Mouse (Mus musculus) limb, embryonic 15.5 days (tissue): Measurements from ENCODE around the gene Oas1g. TPM values are rescaled to one million over a fixed set of nuclear protein-coding genes. Genes with fewer than 3 reads are reported as not detected.
"Not testable (repeated sequence)": the region's sequence is repeated elsewhere in the genome, so short reads cannot be mapped to it uniquely, and the experiment has no call there.

Source experiments
- ATAC-seq: fragments of 200-750 bp; cut with Nextera tagmentation; 2 replicates; pipeline ENCODE4 v1.8.0; 2017; ENCODE audit warnings: low read depth, moderate TSS enrichment; ENCODE audit not compliant: insufficient number of reproducible peaks, low FRiP score, low TSS enrichment
- H3K27ac ChIP-seq: fragments of 300-500 bp; sonication (generic); 2 replicates; pipeline ENCODE4 v1.5.1; 2015; ENCODE audit warnings: moderate library complexity, mild to moderate bottlenecking, inconsistent platforms
- H3K27me3 ChIP-seq: fragments of 300-500 bp; sonication (generic); 2 replicates; pipeline ENCODE4 v1.6.1; 2015; ENCODE audit warnings: inconsistent platforms
- H3K36me3 ChIP-seq: fragments of 300-500 bp; sonication (generic); 2 replicates; pipeline ENCODE4 v1.6.1; 2015; ENCODE audit warnings: inconsistent platforms
- H3K4me1 ChIP-seq: fragments of 300-500 bp; sonication (generic); 2 replicates; pipeline ENCODE4 v1.6.1; 2015; ENCODE audit warnings: inconsistent platforms
- H3K4me2 ChIP-seq: fragments of 300-500 bp; sonication (generic); 2 replicates; pipeline ENCODE4 v1.6.1; 2015; ENCODE audit warnings: mild to moderate bottlenecking, inconsistent platforms
- H3K4me3 ChIP-seq: fragments of 300-500 bp; sonication (generic); 2 replicates; pipeline ENCODE4 v1.5.1; 2015; ENCODE audit warnings: mild to moderate bottlenecking, inconsistent platforms
- H3K9ac ChIP-seq: fragments of 300-500 bp; sonication (generic); 2 replicates; pipeline ENCODE4 v1.6.1; 2015; ENCODE audit warnings: inconsistent platforms
- H3K9me3 ChIP-seq: fragments of 300-500 bp; sonication (generic); 2 replicates; pipeline ENCODE4 v1.6.1; 2016; ENCODE audit warnings: inconsistent platforms
- WGBS: fragments of 180-500 bp; shearing (Covaris S2); methylation state at CpG from one replicate; pipeline ENCODE4 v1.1.7; 2015; 5-methylcytosine and 5-hydroxymethylcytosine counted together
- polyA plus RNA-seq: library from polyadenylated mRNA; unstranded; fragments of >200 nt; fragmentation: Nextera tagmentation; extraction: Ambion mirVana; gene quantifications from 2 replicates; pipeline ENCODE4 v1.2.1, GENCODE M21; 2015

Gene Oas1g
- polyA plus RNA-seq, 1 experiment from 2014 or later: 0.81 TPM

GRCm38 (mm10) chr5:120902056-120902455 is 14.6 kb upstream of the Oas1g start:
- Histone ChIP-seq H3K4me2 (no peak overlapping the region), H3K9ac (no peak overlapping the region), H3K4me1 (no peaks in the 10 kb centered on the region), H3K27me3 (no peaks in the 10 kb centered on the region), H3K4me3 (no peak overlapping the region), H3K36me3 (no peaks in the 10 kb centered on the region), H3K9me3 (no peaks in the 10 kb centered on the region), H3K27ac (no peak overlapping the region)
- WGBS: 92% methylated on average over 5 of the region's 5 CpGs
- no peak for ATAC-seq

GRCm38 (mm10) chr5:120900666-120901065 is 13.3 kb upstream of the Oas1g start:
- Histone ChIP-seq H3K27ac (no peak overlapping the region), H3K4me2 (no peak overlapping the region), H3K36me3 (no peaks in the 10 kb centered on the region), H3K4me3 (no peak overlapping the region), H3K4me1 (no peaks in the 10 kb centered on the region), H3K9me3 (no peaks in the 10 kb centered on the region), H3K9ac (no peak overlapping the region), H3K27me3 (no peaks in the 10 kb centered on the region)
- WGBS: 61% methylated on average over 1 of the region's 1 CpGs
- no peak for ATAC-seq

GRCm38 (mm10) chr5:120898726-120899125 is 11.3 kb upstream of the Oas1g start:
- Histone ChIP-seq H3K4me2 (no peak overlapping the region), H3K9ac (no peak overlapping the region), H3K27ac (no peak overlapping the region), H3K36me3 (no peaks in the 10 kb centered on the region), H3K4me3 (no peak overlapping the region), H3K4me1 (no peaks in the 10 kb centered on the region), H3K27me3 (no peaks in the 10 kb centered on the region), H3K9me3 (no peaks in the 10 kb centered on the region)
- no peak for ATAC-seq

GRCm38 (mm10) chr5:120898307-120898706 is 10.9 kb upstream of the Oas1g start:
- Histone ChIP-seq H3K27me3 (no peaks in the 10 kb centered on the region), H3K4me3 (no peak overlapping the region), H3K36me3 (no peaks in the 10 kb centered on the region), H3K27ac (no peak overlapping the region), H3K9ac (no peak overlapping the region), H3K4me2 (no peak overlapping the region), H3K4me1 (no peaks in the 10 kb centered on the region), H3K9me3 (no peaks in the 10 kb centered on the region)
- ATAC-seq: no peak
- 90% methylated on average over 6 of the region's 6 CpGs for WGBS

- WGBS: 86% methylated on average over 11 of the region's 11 CpGs
- H3K4me3 ChIP-seq: no peak overlapping the region
- no peak overlapping the region for H3K4me2 ChIP-seq
- H3K4me1 ChIP-seq: no peaks in the 10 kb centered on the region
- H3K9ac ChIP-seq: no peak overlapping the region
- no peaks in the 10 kb centered on the region for H3K9me3 ChIP-seq
- H3K27me3 ChIP-seq: no peaks in the 10 kb centered on the region
- no peak for ATAC-seq
- no peak overlapping the region for H3K27ac ChIP-seq
- no peaks in the 10 kb centered on the region for H3K36me3 ChIP-seq
Observed at GRCm38 (mm10) chr5:120895231-120895900, 8.0 kb upstream of the Oas1g start.

GRCm38 (mm10) chr5:120894692-120895091 is 7.3 kb upstream of the Oas1g start:
- not testable (repeated sequence) for H3K4me3 ChIP-seq, ATAC-seq, H3K4me2 ChIP-seq, H3K9ac ChIP-seq, H3K36me3 ChIP-seq, H3K9me3 ChIP-seq, H3K4me1 ChIP-seq, H3K27me3 ChIP-seq, H3K27ac ChIP-seq
- WGBS: 56% methylated on average over 2 of the region's 2 CpGs

- H3K4me2 ChIP-seq, H3K9ac ChIP-seq, ATAC-seq, H3K36me3 ChIP-seq, H3K27me3 ChIP-seq, H3K27ac ChIP-seq, H3K4me1 ChIP-seq, H3K9me3 ChIP-seq, H3K4me3 ChIP-seq: not testable (repeated sequence)
- WGBS: 90% methylated on average over 4 of the region's 4 CpGs
Observed at GRCm38 (mm10) chr5:120893866-120894265, 6.5 kb upstream of the Oas1g start.

- Histone ChIP-seq H3K36me3 (no peaks in the 10 kb centered on the region), H3K4me2 (no peak overlapping the region), H3K4me1 (no peaks in the 10 kb centered on the region), H3K9me3 (no peaks in the 10 kb centered on the region), H3K27me3 (no peaks in the 10 kb centered on the region), H3K27ac (no peak overlapping the region), H3K4me3 (no peak overlapping the region), H3K9ac (no peak overlapping the region)
- ATAC-seq: no peak
- 31% methylated on average over 2 of the region's 2 CpGs for WGBS
Observed at GRCm38 (mm10) chr5:120892243-120892660, 4.8 kb upstream of the Oas1g start.

GRCm38 (mm10) chr5:120891566-120892242 is 4.3 kb upstream of the Oas1g start:
- 58% methylated on average over 2 of the region's 2 CpGs for WGBS
- H3K27ac ChIP-seq: not testable (repeated sequence)

GRCm38 (mm10) chr5:120890991-120891390 is 3.6 kb upstream of the Oas1g start:
- Histone ChIP-seq H3K4me1 (no peaks in the 10 kb centered on the region), H3K27me3 (0 out of 2 replicates have a peak, but pooled peaks cover 3% of the 10 kb centered on the region), H3K4me2 (no peak overlapping the region), H3K36me3 (no peaks in the 10 kb centered on the region), H3K4me3 (no peak overlapping the region), H3K9ac (no peak overlapping the region), H3K27ac (no peak overlapping the region), H3K9me3 (no peaks in the 10 kb centered on the region)
- no peak for ATAC-seq
- 37% methylated on average over 3 of the region's 3 CpGs for WGBS

More at GRCm38 (mm10) chr5:120891566-120892242, 4.3 kb upstream of the Oas1g start:
- not testable (repeated sequence) for ATAC-seq, H3K27me3 ChIP-seq, H3K4me3 ChIP-seq, H3K4me1 ChIP-seq, H3K4me2 ChIP-seq, H3K9ac ChIP-seq, H3K36me3 ChIP-seq, H3K9me3 ChIP-seq

- ATAC-seq: no peak
- H3K4me3 ChIP-seq: no peak overlapping the region
- H3K9me3 ChIP-seq: no peaks in the 10 kb centered on the region
- H3K36me3 ChIP-seq: no peaks in the 10 kb centered on the region
- no peak overlapping the region for H3K9ac ChIP-seq
- H3K4me1 ChIP-seq: no peaks in the 10 kb centered on the region
- 0 out of 2 replicates have a peak, but pooled peaks cover 3% of the 10 kb centered on the region for H3K27me3 ChIP-seq
- H3K27ac ChIP-seq: no peak overlapping the region
- WGBS: 76% methylated on average over 2 of the region's 2 CpGs
- H3K4me2 ChIP-seq: no peak overlapping the region
Observed at GRCm38 (mm10) chr5:120890026-120890425, 2.6 kb upstream of the Oas1g start.

- H3K36me3 ChIP-seq, H3K9me3 ChIP-seq, H3K4me3 ChIP-seq, H3K4me1 ChIP-seq, H3K4me2 ChIP-seq, H3K9ac ChIP-seq, ATAC-seq, H3K27ac ChIP-seq, H3K27me3 ChIP-seq: not testable (repeated sequence)
- WGBS: 47% methylated on average over 4 of the region's 4 CpGs
Observed at GRCm38 (mm10) chr5:120888294-120888815, 942 bp upstream of the Oas1g start.
